Mouse (Mus musculus) gastrocnemius, adult 2 months (tissue): ENCODE measurements at regions not wholly inside any gene's neighbourhood (a gene's known extent, or its start where the extent isn't known, plus 50 kb on each side); places are given as distances from the start of the nearest gene placed in this dataset.

Source experiments
- DNase-seq: peaks from one replicate; pipeline ENCODE4 v3.0.0; 2022
- H3K27ac ChIP-seq: fragments of 200-600 bp; 2 replicates; pipeline ENCODE4 v1.8.1; 2022; ENCODE audit warnings: mild to moderate bottlenecking
- H3K4me3 ChIP-seq: fragments of 200-600 bp; 2 replicates; pipeline ENCODE4 v1.8.1; 2022; ENCODE audit warnings: mild to moderate bottlenecking, moderate library complexity
- CTCF ChIP-seq: fragments of 200-600 bp; IDR thresholded peaks from 2 replicates; pipeline ENCODE4 v1.8.1; 2022; ENCODE audit warnings: antibody characterized with exemption, mild to moderate bottlenecking, moderate library complexity
- intact Hi-C: fragments of 180-260 bp; cut with DNase I; formaldehyde crosslinking; loops from one replicate; pipeline ENCODE4 v1.15.1; 2025

- intact Hi-C loops: no loop called here
- H3K4me3 ChIP-seq: no peak overlapping the region
These were observed 227.6 kb downstream of the Slitrk6 start for GRCm38 (mm10) chr14:110527306-110527705.

GRCm38 (mm10) chr14:110485057-110485456, 269.9 kb downstream of the Slitrk6 start:
- Histone ChIP-seq H3K27ac (no peak overlapping the region), H3K4me3 (no peak overlapping the region)
- DNase-seq: no peak
- intact Hi-C loops: no loop called here
- TF ChIP-seq CTCF: no peak

More at GRCm38 (mm10) chr14:110527306-110527705, 227.6 kb downstream of the Slitrk6 start:
- no peak overlapping the region for H3K27ac ChIP-seq
- no peak for TF ChIP-seq CTCF
- DNase-seq: no peak

DNA sequence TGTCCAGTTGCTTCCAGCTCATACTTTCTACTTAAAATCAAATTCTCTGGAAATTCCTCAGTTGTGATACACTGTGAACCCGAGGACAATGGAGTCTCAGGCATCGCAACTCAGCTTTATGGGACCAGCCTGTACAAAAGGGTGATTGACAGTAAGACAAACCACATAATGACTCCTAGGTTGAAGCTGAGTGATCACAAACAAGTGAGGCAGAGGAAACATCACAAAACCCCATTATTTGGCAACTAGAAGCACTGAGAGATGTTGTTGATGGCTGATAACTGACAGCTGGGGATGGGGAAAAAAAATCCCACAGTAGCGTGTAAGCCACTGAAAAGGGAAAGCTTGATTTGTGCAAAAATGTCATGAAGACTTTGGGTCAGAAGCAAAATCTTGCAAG, 282.2 kb downstream of the Slitrk6 start:
- Histone ChIP-seq H3K4me3 (no peak overlapping the region), H3K27ac (no peak overlapping the region)
- intact Hi-C loops: no loop called here
- no peak for TF ChIP-seq CTCF
- DNase-seq: no peak

GRCm38 (mm10) chr14:110472176-110472575, 282.8 kb downstream of the Slitrk6 start:
- intact Hi-C loops: no loop called here
- no peak overlapping the region for H3K27ac ChIP-seq
- no peak for TF ChIP-seq CTCF
- H3K4me3 ChIP-seq: no peak overlapping the region
- no peak for DNase-seq

- intact Hi-C loops: no loop called here
- H3K27ac ChIP-seq: no peak overlapping the region
- TF ChIP-seq CTCF: no peak
- DNase-seq: no peak
- H3K4me3 ChIP-seq: no peak overlapping the region
These were observed 284.2 kb downstream of the Slitrk6 start for GRCm38 (mm10) chr14:110470714-110471113.

- DNase-seq: no peak
- Histone ChIP-seq H3K4me3 (no peak overlapping the region), H3K27ac (no peak overlapping the region)
- TF ChIP-seq CTCF: no peak
- intact Hi-C loops: no loop called here
These were observed 286.3 kb downstream of the Slitrk6 start for GRCm38 (mm10) chr14:110468457-110469311.
